Mouse (Mus musculus): ENCODE data around the gene Lrriq4.

Gene Lrriq4

GRCm38 (mm10) chr3:30644207-30644606 is at the start of gene Lrriq4:
Gene Lrriq4 (plus strand): TSS chr3:30644507.
- no peak for DNase-seq

- DNase-seq: peak; percentile 74
These were observed 49.0 kb upstream of the Lrriq4 start for GRCm38 (mm10) chr3:30595111-30595832.

- DNase-seq: no peak
These were observed 47.0 kb upstream of the Lrriq4 start for GRCm38 (mm10) chr3:30597271-30597670.

GRCm38 (mm10) chr3:30599711-30600545 is 44.4 kb upstream of the Lrriq4 start, which contains the start of gene Actrt3:
Gene Actrt3 (minus strand): TSS chr3:30599939.
- peak; percentile 75 for DNase-seq

- DNase-seq: peak; percentile 64
These were observed 43.6 kb upstream of the Lrriq4 start for GRCm38 (mm10) chr3:30600717-30601116.

- DNase-seq: peak; percentile 94
These were observed 43.1 kb upstream of the Lrriq4 start for GRCm38 (mm10) chr3:30601175-30601574.

GRCm38 (mm10) chr3:30601610-30602064 is 42.7 kb upstream of the Lrriq4 start:
- no peak for DNase-seq

DNA sequence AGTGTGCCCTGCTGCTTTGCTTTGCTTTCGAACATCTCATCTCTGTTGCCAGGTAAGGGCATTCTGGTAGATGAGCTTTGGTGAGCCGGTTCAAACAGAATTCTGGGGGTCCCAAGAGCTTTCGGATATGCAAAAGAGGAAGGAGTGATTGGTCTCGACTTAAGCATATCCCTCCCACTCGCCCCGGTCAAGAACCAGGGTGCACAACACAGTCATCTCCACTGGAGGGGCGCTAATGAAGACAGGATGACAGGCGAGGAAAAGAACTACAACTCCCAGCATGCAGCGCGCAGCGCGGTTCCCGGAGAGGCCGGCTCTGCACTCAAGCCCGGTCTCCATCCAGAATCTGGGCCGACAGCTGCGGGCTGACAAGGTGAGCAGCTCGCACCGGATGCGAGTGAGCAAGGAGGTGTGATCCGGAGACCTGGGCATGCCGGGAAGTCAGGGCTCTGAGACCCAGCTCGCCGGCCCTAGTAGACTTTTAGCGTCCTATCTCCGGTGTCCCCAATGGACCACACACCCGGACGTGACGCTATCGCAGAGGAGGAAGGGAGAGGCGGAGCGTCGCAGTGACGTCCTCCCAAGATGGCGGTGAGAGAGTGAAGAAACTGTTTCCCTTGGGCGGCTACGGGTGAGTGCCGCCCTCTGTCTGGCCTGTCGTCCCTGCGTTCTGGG is 42.1 kb upstream of the Lrriq4 start, which contains the start of gene Mynn:
Mynn (plus strand) TSS at position 1 of the 675 bp plus-strand sequence.
- DNase-seq: peak; percentile 98

- no peak for DNase-seq
These were observed 41.6 kb upstream of the Lrriq4 start for GRCm38 (mm10) chr3:30602740-30603098.

DNA sequence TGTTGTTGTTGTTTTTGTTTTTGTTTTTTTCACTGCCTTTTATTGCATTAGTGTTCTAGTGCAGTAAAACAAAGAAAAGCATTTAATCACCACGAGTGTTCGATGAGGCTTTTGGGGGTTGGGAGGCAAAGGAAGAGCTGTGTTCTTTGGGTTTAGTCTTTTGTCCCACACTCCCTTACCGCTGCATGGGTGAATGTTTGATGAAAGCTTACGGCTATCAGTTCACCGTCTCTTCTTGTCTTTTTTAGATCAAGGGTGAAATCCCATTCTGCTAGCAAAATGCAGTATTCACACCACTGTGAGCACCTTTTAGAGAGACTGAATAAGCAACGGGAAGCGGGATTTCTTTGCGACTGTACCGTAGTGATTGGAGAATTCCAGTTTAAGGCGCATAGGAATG is 41.1 kb upstream of the Lrriq4 start:
- no peak for DNase-seq

DNA sequence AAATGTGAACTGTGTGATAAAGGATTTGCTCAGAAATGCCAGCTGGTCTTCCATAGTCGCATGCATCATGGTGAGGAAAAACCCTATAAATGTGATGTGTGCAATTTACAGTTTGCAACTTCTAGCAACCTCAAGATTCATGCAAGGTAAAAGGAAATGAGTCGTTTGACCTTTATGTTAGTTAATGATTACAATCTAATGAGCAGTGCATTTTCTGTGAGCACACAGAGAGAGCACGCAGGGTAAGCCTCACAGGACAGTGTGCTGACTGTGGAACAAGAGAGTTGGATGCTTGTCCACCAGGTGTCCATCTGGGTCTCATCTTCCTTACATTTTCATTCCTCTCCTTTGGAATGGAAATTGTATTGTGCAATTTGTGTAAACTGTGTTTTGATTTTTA is 35.3 kb upstream of the Lrriq4 start:
- DNase-seq: no peak

- no peak for DNase-seq
These were observed 33.4 kb upstream of the Lrriq4 start for GRCm38 (mm10) chr3:30610930-30611329.

- no peak for DNase-seq
These were observed 24.2 kb upstream of the Lrriq4 start for GRCm38 (mm10) chr3:30620132-30620531.

- peak; percentile 19 for DNase-seq
These were observed 10.6 kb upstream of the Lrriq4 start for GRCm38 (mm10) chr3:30633681-30634080.

- DNase-seq: no peak
These were observed 8.7 kb upstream of the Lrriq4 start for GRCm38 (mm10) chr3:30635629-30636028.

- DNase-seq: peak; percentile 11
These were observed 2.5 kb downstream of the Lrriq4 start for GRCm38 (mm10) chr3:30646761-30647160.

DNA sequence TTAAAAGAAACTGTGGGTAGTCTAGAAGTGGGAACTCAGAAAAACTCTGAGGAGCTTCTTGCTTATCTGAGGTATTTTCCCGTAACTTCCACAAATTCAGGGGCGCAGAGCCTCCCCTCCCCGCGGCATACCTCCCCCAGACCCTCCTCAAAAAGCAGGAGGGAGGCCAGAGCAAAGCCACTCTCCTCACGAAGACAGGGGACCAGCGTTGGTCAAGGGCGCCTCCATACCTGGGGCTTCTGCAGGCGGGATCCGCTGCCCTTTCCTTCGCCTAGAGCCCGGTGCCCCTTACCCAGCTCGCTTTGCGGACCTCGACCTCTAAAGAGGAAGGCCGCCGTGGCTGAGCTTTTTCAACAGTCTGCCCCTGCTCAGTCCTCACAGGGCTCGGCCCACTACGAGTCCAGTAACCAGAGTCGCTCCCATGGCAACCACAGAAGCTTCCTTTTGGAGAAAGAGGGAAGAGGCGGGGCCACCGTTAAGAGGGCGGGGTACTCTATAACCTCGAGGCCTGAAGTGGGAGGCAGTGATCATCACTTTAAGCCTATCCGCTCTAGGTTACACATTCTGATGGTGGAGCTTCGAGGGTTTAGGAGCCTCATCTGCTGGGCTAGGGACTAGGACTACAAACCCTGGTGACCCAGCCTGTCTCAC is 3.3 kb downstream of the Lrriq4 start, which contains the start of gene Lrrc34:
Lrrc34 (minus strand) TSS at position 430 of the 651 bp plus-strand sequence.
- DNase-seq: peak; percentile 91

GRCm38 (mm10) chr3:30648466-30648865 is 4.2 kb downstream of the Lrriq4 start:
- no peak for DNase-seq

DNA sequence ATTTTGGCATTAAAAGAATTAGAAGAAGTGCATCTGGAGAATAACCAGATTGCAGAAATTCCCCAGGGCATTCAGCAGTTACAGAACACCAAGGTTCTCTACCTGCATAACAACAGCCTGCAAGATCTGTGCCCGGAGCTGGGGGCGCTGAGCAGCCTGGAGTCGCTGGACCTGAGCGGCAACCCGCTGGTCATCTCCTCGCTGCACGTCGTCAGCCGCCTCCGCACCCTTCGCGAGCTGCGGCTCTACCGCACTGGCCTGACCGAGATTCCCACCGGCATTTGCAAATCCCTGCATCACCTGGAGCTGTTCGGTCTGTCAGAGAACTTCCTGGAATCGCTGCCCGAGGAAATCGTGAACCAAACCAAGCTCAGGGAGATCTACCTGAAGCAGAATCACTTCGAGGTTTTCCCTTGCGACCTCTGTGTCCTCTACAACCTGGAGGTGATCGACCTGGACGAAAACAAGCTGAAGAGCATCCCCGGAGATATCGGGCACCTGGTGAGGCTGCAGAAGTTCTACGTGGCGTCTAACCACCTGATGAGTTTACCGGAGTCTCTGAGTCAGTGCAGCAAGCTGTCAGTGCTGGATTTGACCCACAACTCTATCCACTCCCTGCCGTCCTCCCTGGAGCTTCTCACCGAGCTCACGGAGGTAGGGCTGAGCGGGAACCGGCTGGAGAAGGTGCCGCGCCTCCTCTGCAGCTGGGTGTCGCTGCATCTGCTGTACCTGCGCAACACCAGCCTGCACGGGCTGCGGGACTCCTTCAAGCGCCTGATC is 5.9 kb downstream of the Lrriq4 start:
- DNase-seq: peak; percentile 44

- no peak for DNase-seq
These were observed 11.6 kb downstream of the Lrriq4 start for GRCm38 (mm10) chr3:30655937-30656336.

DNA sequence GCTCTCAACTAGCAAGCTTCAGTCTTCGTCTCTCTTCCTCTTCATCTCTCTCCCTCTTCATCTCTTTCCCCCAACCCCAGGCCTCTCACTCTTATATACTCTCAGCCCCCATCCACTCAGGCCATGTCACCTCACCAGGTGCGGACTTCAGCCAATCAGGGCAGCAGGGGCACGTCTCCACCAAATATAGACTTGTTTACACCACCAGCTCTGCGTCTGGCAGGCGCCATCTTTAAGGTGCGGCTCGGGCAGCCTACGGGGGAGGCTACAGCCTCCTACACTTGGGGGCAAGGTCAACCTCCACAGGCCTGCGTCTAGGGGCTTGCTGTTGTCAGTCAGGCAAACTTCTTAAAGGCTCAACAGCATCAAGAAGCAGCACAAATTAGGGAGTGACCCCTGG is 14.2 kb downstream of the Lrriq4 start:
- DNase-seq: no peak

DNA sequence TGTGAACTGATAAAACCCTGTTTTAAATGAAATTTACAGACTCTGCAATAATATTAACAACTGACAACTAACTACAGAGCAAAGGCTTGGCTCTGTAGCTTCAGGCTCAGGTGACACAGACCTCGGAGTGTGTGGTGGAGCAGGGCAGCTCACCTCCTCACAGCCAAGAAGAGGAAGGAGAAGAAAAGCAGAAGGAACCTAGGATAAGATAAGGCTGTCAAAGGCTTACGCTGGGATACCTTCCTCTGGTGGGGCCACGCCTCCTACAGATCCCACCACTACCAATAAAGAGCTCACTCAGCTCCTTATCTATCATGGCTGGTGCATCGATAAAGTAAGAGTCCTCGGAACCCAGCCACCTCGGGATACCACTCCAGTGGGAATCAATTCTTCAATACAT is 38.9 kb downstream of the Lrriq4 start:
- no peak for DNase-seq
